Mouse (Mus musculus) cortical plate, adult 2 months (tissue): ENCODE measurements around the gene Cdipt. TPM values are rescaled to one million over a fixed set of nuclear protein-coding genes. Genes with fewer than 3 reads are reported as not detected.

Experiments used
- H3K27ac ChIP-seq: fragments of 200-500 bp; 2 replicates; pipeline ENCODE4 v1.5.1; 2012; ENCODE audit warnings: low read length, control low read depth, inconsistent platforms; ENCODE audit not compliant: insufficient read depth
- H3K4me1 ChIP-seq: fragments of 200-500 bp; 2 replicates; pipeline ENCODE4 v1.6.1; 2011; ENCODE audit warnings: low read length; ENCODE audit not compliant: control insufficient read depth, insufficient read depth
- H3K4me3 ChIP-seq: fragments of 200-500 bp; 2 replicates; pipeline ENCODE4 v1.5.1; 2011; ENCODE audit warnings: mild to moderate bottlenecking, low read length, control low read depth; ENCODE audit not compliant: insufficient read depth
- CTCF ChIP-seq: fragments of 200-500 bp; IDR thresholded peaks from 2 replicates; pipeline ENCODE4 v1.5.1; 2011; ENCODE audit warnings: mild to moderate bottlenecking, control low read depth, low read length; ENCODE audit not compliant: insufficient read depth; ENCODE audit errors: extremely low read depth
- POLR2A ChIP-seq: fragments of 200-500 bp; IDR thresholded peaks from 2 replicates; pipeline ENCODE4 v1.6.1; 2011; ENCODE audit warnings: mild to moderate bottlenecking, low read length, control low read depth; ENCODE audit not compliant: insufficient read depth; ENCODE audit errors: extremely low read depth
- polyA plus RNA-seq: library from polyadenylated mRNA; depleted of rRNA; stranded (reverse); fragments of >200 nt; gene quantifications from 2 replicates; pipeline ENCODE4 v1.2.3, GENCODE M21; 2012; rRNA removed

Cdipt gene
- 252 and 253 TPM in 2 replicates for polyA plus RNA-seq

GRCm38 (mm10) chr7:126975893-126975949 is at the start of gene Cdipt:
Gene Cdipt (plus strand): TSS chr7:126975914.
- Histone ChIP-seq H3K4me3 (peak within 1 kb of the TSS; percentile 85), H3K4me1 (peaks cover 6% of the 10 kb centered on the region; the same call in 1 of the 2 replicates), H3K27ac (peak within 1 kb of the TSS; percentile 96)
- TF ChIP-seq POLR2A: no peak
- TF ChIP-seq CTCF: no peak

GRCm38 (mm10) chr7:126926299-126926698 is 49.4 kb upstream of the Cdipt start:
- TF ChIP-seq POLR2A (no peak), CTCF (no peak)
- Histone ChIP-seq H3K4me1 (0 out of 2 replicates have a peak, but pooled peaks cover 1% of the 10 kb centered on the region), H3K4me3 (no peak overlapping the region), H3K27ac (no peak overlapping the region)

DNA sequence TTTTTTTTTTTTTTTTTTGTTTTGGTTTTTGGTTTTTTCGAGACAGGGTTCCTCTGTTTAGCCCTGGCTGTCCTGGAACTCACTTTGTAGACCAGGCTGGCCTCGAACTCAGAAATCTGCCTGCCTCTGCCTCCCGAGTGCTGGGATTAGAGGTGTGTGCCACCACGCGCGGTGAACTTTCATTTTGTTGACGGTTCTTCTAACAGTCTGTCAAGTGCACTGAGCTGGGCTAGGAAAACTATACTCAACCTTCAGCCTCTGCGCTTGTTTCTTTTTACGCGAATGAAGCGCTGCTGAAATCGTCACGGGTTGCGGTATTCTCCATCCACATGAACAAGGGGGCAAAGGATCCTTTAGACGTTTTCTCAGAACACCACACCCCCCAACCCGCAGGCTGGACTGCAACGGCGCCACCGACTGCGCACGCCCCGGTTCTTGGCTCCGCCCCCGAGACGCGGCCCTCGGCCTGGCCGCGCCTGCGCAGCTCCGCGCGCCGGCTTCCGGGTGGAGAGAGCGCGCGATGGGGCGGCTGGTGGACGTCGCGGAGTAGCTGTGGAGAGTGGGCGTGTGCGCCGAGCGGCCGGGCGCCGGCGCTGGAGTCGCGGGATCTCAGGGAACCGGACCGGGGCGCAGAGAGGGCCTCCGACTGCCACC is 47.2 kb upstream of the Cdipt start, which contains the start of gene Kctd13:
Kctd13 (plus strand) TSS at position 496 of the 654 bp plus-strand sequence.
- TF ChIP-seq POLR2A (peak; percentile 62; the same call in 1 of the 2 replicates), CTCF (no peak)
- H3K27ac ChIP-seq: peak within 1 kb of the TSS; percentile 48

DNA sequence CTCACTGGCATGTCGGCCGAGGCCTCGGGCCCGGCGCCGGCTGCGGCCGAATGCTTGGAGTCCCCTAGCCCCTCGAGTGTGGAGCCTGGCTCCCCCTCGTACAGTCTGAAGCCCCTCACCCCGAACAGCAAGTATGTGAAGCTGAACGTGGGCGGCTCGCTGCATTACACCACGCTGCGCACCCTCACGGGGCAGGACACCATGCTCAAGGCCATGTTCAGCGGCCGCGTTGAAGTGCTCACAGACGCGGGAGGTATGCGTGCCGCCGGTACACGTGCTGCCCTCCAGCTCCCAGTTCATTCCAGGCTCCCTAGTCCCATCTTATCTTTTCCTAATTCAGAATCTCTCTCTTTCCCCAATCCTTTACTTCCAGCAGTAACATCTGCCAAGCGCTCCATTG is 46.7 kb upstream of the Cdipt start:
- Histone ChIP-seq H3K4me1 (0 out of 2 replicates have a peak, but pooled peaks cover 1% of the 10 kb centered on the region), H3K27ac (peak overlapping the region; percentile 48), H3K4me3 (peak overlapping the region; percentile 93)
- TF ChIP-seq POLR2A: no peak
- TF ChIP-seq CTCF: no peak

More for the DNA sequence above, 47.2 kb upstream of the Cdipt start, which contains the start of gene Kctd13:
- Histone ChIP-seq H3K4me1 (0 out of 2 replicates have a peak, but pooled peaks cover 1% of the 10 kb centered on the region), H3K4me3 (peak within 1 kb of the TSS; percentile 93)

GRCm38 (mm10) chr7:126932652-126933051 is 43.1 kb upstream of the Cdipt start:
- Histone ChIP-seq H3K4me3 (no peak overlapping the region), H3K4me1 (0 out of 2 replicates have a peak, but pooled peaks cover 1% of the 10 kb centered on the region), H3K27ac (no peak overlapping the region)
- no peak for TF ChIP-seq POLR2A
- no peak for TF ChIP-seq CTCF

- Histone ChIP-seq H3K4me3 (no peak overlapping the region), H3K4me1 (no peaks in the 10 kb centered on the region), H3K27ac (peak overlapping the region; percentile 27)
- no peak for TF ChIP-seq CTCF
- no peak for TF ChIP-seq POLR2A
Measured at GRCm38 (mm10) chr7:126941171-126941570, 34.5 kb upstream of the Cdipt start.

GRCm38 (mm10) chr7:126941801-126942200 is 33.9 kb upstream of the Cdipt start:
- Histone ChIP-seq H3K4me3 (peak overlapping the region; percentile 19; the same call in 1 of the 2 replicates), H3K27ac (peak overlapping the region; percentile 80)
- TF ChIP-seq POLR2A (no peak), CTCF (no peak)

GRCm38 (mm10) chr7:126946530-126946929 is 29.2 kb upstream of the Cdipt start:
- H3K4me3 ChIP-seq: no peak overlapping the region
- H3K4me1 ChIP-seq: no peaks in the 10 kb centered on the region
- TF ChIP-seq CTCF: peak; percentile 52
- TF ChIP-seq POLR2A: no peak
- no peak overlapping the region for H3K27ac ChIP-seq

More at GRCm38 (mm10) chr7:126941801-126942200, 33.9 kb upstream of the Cdipt start:
- H3K4me1 ChIP-seq: no peaks in the 10 kb centered on the region

GRCm38 (mm10) chr7:126948626-126949025 is 27.1 kb upstream of the Cdipt start:
- peaks cover 2% of the 10 kb centered on the region for H3K4me1 ChIP-seq
- TF ChIP-seq POLR2A (no peak), CTCF (no peak)
- H3K27ac ChIP-seq: peak overlapping the region; percentile 89
- peak overlapping the region; percentile 66 for H3K4me3 ChIP-seq

- Histone ChIP-seq H3K4me1 (peaks cover 2% of the 10 kb centered on the region), H3K27ac (peak within 1 kb of the TSS; percentile 89)
- TF ChIP-seq POLR2A (0 out of 2 replicates have a peak, but pooled peaks have one; percentile 31), CTCF (no peak)
Measured at GRCm38 (mm10) chr7:126949403-126949792, 26.3 kb upstream of the Cdipt start, which contains the start of gene Asphd1. Gene Asphd1 (minus strand): TSS chr7:126949582.

More at GRCm38 (mm10) chr7:126949403-126949792, 26.3 kb upstream of the Cdipt start, which contains the start of gene Asphd1:
- H3K4me3 ChIP-seq: peak within 1 kb of the TSS; percentile 66
